Mouse (Mus musculus): ENCODE measurements at regions not wholly inside any gene's neighbourhood (a gene's known extent, or its start where the extent isn't known, plus 50 kb on each side); places are given as distances from the start of the nearest gene placed in this dataset.

DNA sequence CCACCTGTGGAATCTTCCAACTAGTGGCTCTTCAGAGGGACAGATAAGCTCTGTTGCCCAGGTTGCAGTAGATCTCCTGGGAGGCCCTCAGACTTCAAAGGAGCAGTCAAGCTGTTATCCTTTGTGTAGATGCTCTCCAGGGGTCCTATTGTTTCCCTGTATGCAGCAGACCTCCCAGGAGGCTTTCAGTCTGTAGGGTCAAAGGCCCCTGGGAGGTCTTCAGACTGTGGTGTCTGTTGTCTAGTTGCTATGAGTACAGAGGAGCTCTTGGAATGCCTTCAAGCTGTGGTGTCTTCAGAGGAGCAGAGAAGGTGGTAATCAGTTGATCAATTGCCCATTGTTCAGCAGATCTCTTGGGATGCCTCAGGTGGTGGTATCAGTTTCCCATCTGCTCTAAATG is 4237.3 kb upstream of the Gm7489 start:
- in situ Hi-C loops (cut with MboI; ENCODE audit: low pct_ligation_motif_present, low pct_unique_long_range_greater_than_20kb, low sequenced_read_pairs) (no loop called here), dilution Hi-C loops (cut with MboI; ENCODE audit: extremely low pct_ligation_motif_present, extremely low pct_unique_long_range_greater_than_20kb, low sequenced_read_pairs) (no loop called here)
- H3K4me1 ChIP-seq (ENCODE audit: control insufficient read depth in 1 of 2, insufficient read depth in 2 of 2) = no peaks in the 10 kb centered on the region
- H3K27me3 ChIP-seq (replicated peaks) = no peaks in the 10 kb centered on the region
- DNase-seq (ENCODE audit: extremely low read depth) = no peak
- TF ChIP-seq RCOR1 (conservative IDR thresholded peaks at IDR 0.05; ENCODE audit: low read depth, low read length) (no peak), E2F4 (IDR thresholded peaks at IDR 0.05; ENCODE audit: insufficient replicate concordance, low read depth, low read length) (no peak), ZKSCAN1 (IDR thresholded peaks at IDR 0.05; ENCODE audit: borderline replicate concordance, low read depth, low read length) (no peak), MAFK (IDR thresholded peaks at IDR 0.05; ENCODE audit: insufficient replicate concordance, low read length) (no peak), HCFC1 (IDR thresholded peaks at IDR 0.05; ENCODE audit: low read depth, low read length) (no peak), EP300 (IDR thresholded peaks at IDR 0.05; ENCODE audit: low read length) (no peak), ZMIZ1 (IDR thresholded peaks at IDR 0.05; ENCODE audit: low read depth, low read length) (no peak), SIN3A (IDR thresholded peaks at IDR 0.05; ENCODE audit: low read length) (no peak), MAX (IDR thresholded peaks at IDR 0.05; ENCODE audit: low read length) (no peak), NELFE (IDR thresholded peaks at IDR 0.05; ENCODE audit: low read depth, low read length) (no peak), MAZ (IDR thresholded peaks at IDR 0.05; ENCODE audit: low read depth, low read length) (no peak), IRF4 (IDR thresholded peaks at IDR 0.05; ENCODE audit: low read depth, low read length) (no peak), JUN (IDR thresholded peaks at IDR 0.05; ENCODE audit: insufficient read depth, low read depth, low read length) (no peak), BHLHE40 (IDR thresholded peaks at IDR 0.05; ENCODE audit: low read depth, low read length) (no peak), TCF12 (IDR thresholded peaks at IDR 0.05; ENCODE audit: low read depth, low read length) (no peak), KAT2A (IDR thresholded peaks at IDR 0.05; ENCODE audit: insufficient replicate concordance, low read length) (no peak)
- H3K9ac ChIP-seq (ENCODE audit: insufficient read depth, low read depth) = no peak overlapping the region
- H3K36me3 ChIP-seq (replicated peaks in 1 of 2; ENCODE audit: control insufficient read depth in 1 of 2, insufficient read depth in 1 of 2, low read length in 1 of 2) = no peaks in the 10 kb centered on the region
- H3K79me2 ChIP-seq (replicated peaks; ENCODE audit: control insufficient read depth, extremely low read depth, insufficient read depth, poor library complexity, severe bottlenecking) = no peaks in the 10 kb centered on the region
- H3K27ac ChIP-seq (ENCODE audit: insufficient read depth, low read depth) = no peak overlapping the region
- no peak overlapping the region for H3K4me2 ChIP-seq (ENCODE audit: insufficient read depth, low read depth, poor library complexity, severe bottlenecking)
- H3K9me3 ChIP-seq (replicated peaks; ENCODE audit: low read length) = peaks cover 26% of the 10 kb centered on the region
- H3K4me3 ChIP-seq (replicated peaks in 1 of 3; ENCODE audit: low read depth in 2 of 3, low read length in 2 of 3, poor library complexity in 1 of 3) = no peak overlapping the region

DNA sequence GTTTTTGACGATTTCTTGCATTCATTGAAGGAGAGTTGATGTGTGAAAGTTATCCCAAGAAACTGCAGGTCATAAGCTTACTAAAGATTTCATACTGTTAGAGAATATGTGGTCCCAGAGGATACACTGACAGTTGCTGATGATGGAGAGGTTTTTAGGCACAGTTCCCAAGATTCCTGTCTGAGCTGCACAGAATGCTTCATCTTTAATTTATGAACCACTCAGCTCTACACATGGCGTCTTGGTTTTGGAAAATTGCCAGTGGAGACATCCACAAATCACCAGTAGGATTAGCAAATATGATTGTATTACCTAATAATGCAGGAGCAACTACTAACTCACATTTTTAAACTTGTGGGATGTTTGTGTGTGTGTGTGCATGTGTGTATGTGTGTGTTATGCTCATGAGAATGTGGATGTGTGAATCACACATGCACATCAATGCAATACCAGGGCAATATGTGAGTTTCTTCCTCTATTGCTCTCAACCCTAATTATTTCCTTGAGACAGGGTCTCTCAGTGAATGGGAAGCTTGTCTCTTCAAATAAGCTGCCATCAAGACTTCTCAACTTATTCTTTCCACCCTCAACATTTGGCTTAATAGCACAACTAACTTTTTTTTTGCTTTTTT is 4234.0 kb upstream of the Gm7489 start:
- no peaks in the 10 kb centered on the region for H3K27me3 ChIP-seq (replicated peaks)
- dilution Hi-C loops (cut with MboI; ENCODE audit: extremely low pct_ligation_motif_present, extremely low pct_unique_long_range_greater_than_20kb, low sequenced_read_pairs) = no loop called here
- TF ChIP-seq NRF1 (IDR thresholded peaks at IDR 0.05; ENCODE audit: low read depth, low read length) (no peak), MXI1 (IDR thresholded peaks at IDR 0.05; ENCODE audit: low read depth, low read length) (no peak), TCF12 (IDR thresholded peaks at IDR 0.05; ENCODE audit: low read depth, low read length) (no peak), UBTF (IDR thresholded peaks at IDR 0.05; ENCODE audit: low read depth, low read length) (no peak), TBP (conservative IDR thresholded peaks at IDR 0.05; ENCODE audit: low read depth, low read length) (no peak), CHD1 (IDR thresholded peaks at IDR 0.05; ENCODE audit: low read depth, low read length) (no peak), MYC (IDR thresholded peaks at IDR 0.05; ENCODE audit: low read depth, low read length) (no peak)
- H3K4me2 ChIP-seq (ENCODE audit: insufficient read depth, low read depth, poor library complexity, severe bottlenecking) = no peak overlapping the region
- in situ Hi-C loops (cut with MboI; ENCODE audit: low pct_ligation_motif_present, low pct_unique_long_range_greater_than_20kb, low sequenced_read_pairs) = no loop called here
- H3K9me3 ChIP-seq (replicated peaks; ENCODE audit: low read length) = peaks cover 38% of the 10 kb centered on the region
- H3K79me2 ChIP-seq (replicated peaks; ENCODE audit: control insufficient read depth, extremely low read depth, insufficient read depth, poor library complexity, severe bottlenecking) = no peaks in the 10 kb centered on the region
- H3K27ac ChIP-seq (ENCODE audit: insufficient read depth, low read depth) = no peak overlapping the region
- no peaks in the 10 kb centered on the region for H3K4me1 ChIP-seq (ENCODE audit: control insufficient read depth in 1 of 2, insufficient read depth in 2 of 2)
- H3K4me3 ChIP-seq (replicated peaks in 1 of 3; ENCODE audit: low read depth in 2 of 3, low read length in 2 of 3, poor library complexity in 1 of 3) = no peak overlapping the region
- H3K36me3 ChIP-seq (replicated peaks in 1 of 2; ENCODE audit: control insufficient read depth in 1 of 2, insufficient read depth in 1 of 2, low read length in 1 of 2) = no peaks in the 10 kb centered on the region
- H3K9ac ChIP-seq (ENCODE audit: insufficient read depth, low read depth) = no peak overlapping the region
- DNase-seq (ENCODE audit: extremely low read depth) = no peak
